Mouse (Mus musculus): ENCODE measurements around the gene Dnajc1.

DNA sequence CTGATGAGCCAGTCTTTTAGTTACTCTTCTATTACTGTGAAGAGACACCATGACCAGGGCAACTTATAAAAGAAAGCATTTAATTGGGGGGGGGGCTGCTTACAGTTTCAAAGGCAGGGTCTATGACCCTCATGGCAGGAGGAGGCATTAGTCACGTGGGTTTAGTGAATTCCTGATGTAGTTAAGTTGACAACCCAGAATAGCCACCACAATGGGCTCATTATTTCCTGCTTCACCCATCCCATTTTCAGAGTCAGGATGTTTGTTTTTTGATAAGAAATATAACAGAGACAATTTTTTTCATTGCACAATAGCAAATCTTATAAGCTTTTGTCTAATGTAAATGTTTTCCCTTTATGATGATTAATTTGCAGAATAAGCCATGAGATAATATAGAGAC, 217.4 kb downstream of the Dnajc1 start:
- no peak for TF ChIP-seq GATA1 (IDR thresholded peaks at IDR 0.05; ENCODE audit: borderline replicate concordance, low read length)
- no peak for TF ChIP-seq FLI1 (IDR thresholded peaks at IDR 0.05; ENCODE audit: low read length)

Measured in megakaryocyte, embryonic 14.5 days (primary cell).